Mouse (Mus musculus) urinary bladder, postnatal 36 days (tissue): ENCODE results near the gene Pafah1b1.

ENCODE experiments used
- DNase-seq, 2 experiments: peaks; one replicate each; pipeline ENCODE4 v3.0.0; 2022; ENCODE audit warnings: low spot score in 2 of 2, mixed read lengths in 1 of 2

Gene Pafah1b1

GRCm38 (mm10) chr11:74724235-74724791, at the start of gene Pafah1b1:
Gene Pafah1b1, minus strand, starts transcription at chr11:74724670.
- peak; percentile 92 to 95 for DNase-seq

- DNase-seq = no peak
These were observed 47.9 kb upstream of the Pafah1b1 start for GRCm38 (mm10) chr11:74772386-74772785.

- DNase-seq = no peak
These were observed 47.2 kb upstream of the Pafah1b1 start for GRCm38 (mm10) chr11:74771650-74772049.

GRCm38 (mm10) chr11:74771234-74771633, 46.8 kb upstream of the Pafah1b1 start:
- no peak for DNase-seq

GRCm38 (mm10) chr11:74770595-74771207, 46.2 kb upstream of the Pafah1b1 start, which contains the start of gene Mettl16:
Gene Mettl16, plus strand, starts transcription at chr11:74770830.
- DNase-seq = peak; percentile 90 to 93

- DNase-seq = no peak
These were observed 45.6 kb upstream of the Pafah1b1 start for GRCm38 (mm10) chr11:74770037-74770436.

GRCm38 (mm10) chr11:74768045-74768444, 43.6 kb upstream of the Pafah1b1 start:
- DNase-seq = peak in 1 of 2 experiments; percentile 12

- DNase-seq = no peak
These were observed 43.0 kb upstream of the Pafah1b1 start for GRCm38 (mm10) chr11:74767469-74767868.

- DNase-seq = no peak
These were observed 39.6 kb upstream of the Pafah1b1 start for GRCm38 (mm10) chr11:74763960-74764625.

GRCm38 (mm10) chr11:74761011-74761705, 36.7 kb upstream of the Pafah1b1 start:
- no peak for DNase-seq

- DNase-seq = no peak
These were observed 32.2 kb upstream of the Pafah1b1 start for GRCm38 (mm10) chr11:74756631-74757030.

GRCm38 (mm10) chr11:74751352-74752066, 27.0 kb upstream of the Pafah1b1 start:
- no peak for DNase-seq

GRCm38 (mm10) chr11:74750662-74751351, 26.3 kb upstream of the Pafah1b1 start:
- no peak for DNase-seq

GRCm38 (mm10) chr11:74749241-74749640, 24.8 kb upstream of the Pafah1b1 start:
- DNase-seq = no peak

GRCm38 (mm10) chr11:74748022-74748421, 23.6 kb upstream of the Pafah1b1 start:
- DNase-seq = no peak

- DNase-seq = no peak
These were observed 13.4 kb upstream of the Pafah1b1 start for GRCm38 (mm10) chr11:74737861-74738260.

GRCm38 (mm10) chr11:74734917-74735316, 10.4 kb upstream of the Pafah1b1 start:
- no peak for DNase-seq

GRCm38 (mm10) chr11:74725181-74725580, 711 bp upstream of the Pafah1b1 start:
- DNase-seq = no peak

GRCm38 (mm10) chr11:74723357-74724234, 874 bp downstream of the Pafah1b1 start:
- peak; percentile 77 to 79 for DNase-seq

GRCm38 (mm10) chr11:74721971-74722370, 2.5 kb downstream of the Pafah1b1 start:
- DNase-seq = no peak
